Mouse (Mus musculus): ENCODE data around the gene Syne3. TPM values are rescaled to one million over a fixed set of nuclear protein-coding genes. Genes with fewer than 3 reads are reported as not detected.

The Syne3 gene
- polyA plus RNA-seq, 1 experiment from 2014 or later, result 0.49 TPM

- no peaks in the 10 kb centered on the region for H3K27me3 ChIP-seq (replicated peaks)
Measured at GRCm38 (mm10) chr12:104908024-104908781, 101.4 kb downstream of the Syne3 start.

DNA sequence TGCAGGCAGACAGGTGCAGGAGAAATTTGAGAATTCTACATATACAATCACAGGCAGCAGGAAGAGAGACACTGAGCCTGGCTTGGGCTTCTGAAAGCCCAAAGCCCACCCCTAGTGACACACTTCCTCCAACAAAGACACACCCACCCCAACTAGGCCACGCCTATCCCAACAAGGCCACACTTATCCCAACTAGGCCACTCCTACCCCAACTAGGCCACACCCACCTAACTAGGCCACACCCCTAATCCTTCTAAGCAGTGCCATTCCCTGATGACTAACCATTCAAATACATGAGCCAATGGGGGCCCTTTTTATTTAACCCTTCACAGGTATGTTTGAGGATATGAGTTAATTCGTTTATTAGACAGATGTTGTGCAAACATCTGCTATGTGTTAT is 102.5 kb downstream of the Syne3 start:
- H3K9ac ChIP-seq, result no peak overlapping the region
- no peaks in the 10 kb centered on the region for H3K36me3 ChIP-seq (replicated peaks)
- no peak overlapping the region for H3K27ac ChIP-seq
- no peak overlapping the region for H3K4me2 ChIP-seq
- H3K27me3 ChIP-seq (replicated peaks), result no peaks in the 10 kb centered on the region
- H3K4me1 ChIP-seq, result peaks cover 12% of the 10 kb centered on the region
- no peaks in the 10 kb centered on the region for H3K9me3 ChIP-seq
- H3K4me3 ChIP-seq, result no peak overlapping the region
- WGBS, result 86% methylated on average over 2 of the region's 2 CpGs
- ATAC-seq (replicated peaks), result no peak

More at GRCm38 (mm10) chr12:104908024-104908781, 101.4 kb downstream of the Syne3 start:
- H3K9me3 ChIP-seq, result no peaks in the 10 kb centered on the region
- H3K9ac ChIP-seq, result no peak overlapping the region
- WGBS, result 8% methylated on average over 15 of the region's 15 CpGs
- H3K4me3 ChIP-seq, result no peak overlapping the region
- H3K4me1 ChIP-seq, result peaks cover 12% of the 10 kb centered on the region
- H3K36me3 ChIP-seq (replicated peaks), result no peaks in the 10 kb centered on the region
- ATAC-seq (replicated peaks), result 0 out of 2 replicates have a peak, but pooled peaks have one; percentile 31
- H3K4me2 ChIP-seq, result no peak overlapping the region
- no peak overlapping the region; the same call in 1 of the 2 replicates for H3K27ac ChIP-seq

GRCm38 (mm10) chr12:104904138-104904537 is 105.5 kb downstream of the Syne3 start:
- WGBS, result 40% methylated on average over 5 of the region's 5 CpGs
- no peak overlapping the region for H3K27ac ChIP-seq
- no peaks in the 10 kb centered on the region for H3K36me3 ChIP-seq (replicated peaks)
- no peak for ATAC-seq (replicated peaks)
- peaks cover 18% of the 10 kb centered on the region for H3K4me1 ChIP-seq
- H3K27me3 ChIP-seq (replicated peaks), result no peaks in the 10 kb centered on the region
- H3K9ac ChIP-seq, result no peak overlapping the region
- H3K4me2 ChIP-seq, result no peak overlapping the region
- H3K4me3 ChIP-seq, result no peak overlapping the region
- H3K9me3 ChIP-seq, result no peaks in the 10 kb centered on the region

DNA sequence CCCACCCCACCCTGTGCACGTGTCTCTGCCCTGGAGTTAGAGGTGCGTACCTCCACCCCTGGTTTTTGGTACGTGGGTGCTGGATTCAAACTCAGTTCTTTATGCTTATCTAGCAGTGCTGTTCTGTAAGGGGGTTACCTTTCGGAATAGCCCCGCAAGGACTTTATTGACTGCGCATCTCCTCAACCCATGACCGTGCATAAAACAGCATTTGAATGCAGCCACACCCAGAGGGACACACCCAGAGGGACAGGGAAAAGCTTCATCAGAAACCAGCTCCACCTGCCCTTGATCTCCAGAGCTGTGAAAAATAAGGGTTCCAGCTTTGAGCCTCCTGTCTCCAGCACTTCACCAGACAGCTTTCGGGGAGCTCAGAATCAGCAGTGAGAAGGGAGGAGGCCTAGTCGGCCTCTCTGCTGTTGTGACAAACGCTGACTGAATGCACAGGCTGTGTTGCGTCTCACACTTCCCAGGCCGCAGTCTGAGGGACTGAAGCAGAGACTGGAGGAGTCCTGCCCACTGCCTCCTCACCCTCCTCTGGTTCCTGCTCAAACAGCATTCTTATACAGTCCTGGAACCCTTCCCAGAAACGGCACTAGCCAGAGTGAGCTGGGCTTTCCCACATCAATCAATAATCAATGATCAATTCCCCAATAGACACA is 107.1 kb downstream of the Syne3 start:
- no peaks in the 10 kb centered on the region for H3K27me3 ChIP-seq (replicated peaks)

DNA sequence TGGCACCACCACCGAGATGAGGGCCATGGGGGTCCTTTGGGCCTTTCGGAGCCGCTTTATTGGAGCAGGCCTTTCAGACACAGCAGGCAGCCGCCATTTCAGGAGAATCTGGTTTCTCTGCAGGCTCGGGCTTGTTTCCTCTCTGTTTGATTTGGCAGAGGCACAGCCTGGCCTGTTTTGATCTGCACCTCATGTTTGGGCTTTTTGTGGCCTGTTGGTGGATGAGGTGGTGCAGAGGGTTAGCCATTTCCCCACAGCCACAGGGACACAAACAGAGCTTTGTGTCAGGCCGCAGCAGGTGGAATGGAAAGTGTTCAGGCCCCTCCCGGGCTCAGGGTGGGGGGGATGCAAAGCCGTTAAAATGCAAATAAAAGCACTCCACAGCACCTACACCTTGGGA is 108.3 kb downstream of the Syne3 start:
- Histone ChIP-seq H3K9ac (no peak overlapping the region), H3K4me3 (no peak overlapping the region), H3K36me3 (replicated peaks) (no peaks in the 10 kb centered on the region), H3K4me1 (peaks cover 15% of the 10 kb centered on the region; the same call in 1 of the 2 replicates), H3K27me3 (replicated peaks) (no peaks in the 10 kb centered on the region), H3K27ac (no peak overlapping the region), H3K9me3 (no peaks in the 10 kb centered on the region), H3K4me2 (no peak overlapping the region)
- ATAC-seq (replicated peaks), result peak; percentile 31; the same call in 1 of the 2 replicates
- 24% methylated on average over 8 of the region's 8 CpGs for WGBS

More for the DNA sequence above, 107.1 kb downstream of the Syne3 start:
- Histone ChIP-seq H3K9me3 (no peaks in the 10 kb centered on the region), H3K27ac (no peak overlapping the region), H3K4me2 (no peak overlapping the region), H3K4me3 (no peak overlapping the region), H3K9ac (no peak overlapping the region), H3K36me3 (replicated peaks) (no peaks in the 10 kb centered on the region), H3K4me1 (peaks cover 5% of the 10 kb centered on the region; the same call in 1 of the 2 replicates)
- 84% methylated on average over 13 of the region's 13 CpGs for WGBS
- ATAC-seq (replicated peaks), result no peak

GRCm38 (mm10) chr12:104899835-104900234 is 109.8 kb downstream of the Syne3 start:
- H3K27me3 ChIP-seq (replicated peaks), result no peaks in the 10 kb centered on the region
- no peak overlapping the region for H3K9ac ChIP-seq
- no peak overlapping the region for H3K4me2 ChIP-seq
- no peaks in the 10 kb centered on the region for H3K36me3 ChIP-seq (replicated peaks)
- no peak for ATAC-seq (replicated peaks)
- H3K4me3 ChIP-seq, result no peak overlapping the region
- no peaks in the 10 kb centered on the region for H3K9me3 ChIP-seq
- H3K4me1 ChIP-seq, result peaks cover 15% of the 10 kb centered on the region; the same call in 1 of the 2 replicates
- 71% methylated on average over 3 of the region's 3 CpGs for WGBS
- no peak overlapping the region for H3K27ac ChIP-seq

- no peak overlapping the region for H3K4me2 ChIP-seq
- 68% methylated on average over 11 of the region's 11 CpGs for WGBS
- H3K36me3 ChIP-seq (replicated peaks), result no peaks in the 10 kb centered on the region
- H3K27ac ChIP-seq, result no peak overlapping the region
- no peak overlapping the region for H3K9ac ChIP-seq
- H3K27me3 ChIP-seq (replicated peaks), result no peaks in the 10 kb centered on the region
- ATAC-seq (replicated peaks), result no peak
- H3K4me1 ChIP-seq, result peaks cover 15% of the 10 kb centered on the region; the same call in 1 of the 2 replicates
- no peaks in the 10 kb centered on the region for H3K9me3 ChIP-seq
- H3K4me3 ChIP-seq, result no peak overlapping the region
Measured at GRCm38 (mm10) chr12:104899161-104899560, 110.4 kb downstream of the Syne3 start.

DNA sequence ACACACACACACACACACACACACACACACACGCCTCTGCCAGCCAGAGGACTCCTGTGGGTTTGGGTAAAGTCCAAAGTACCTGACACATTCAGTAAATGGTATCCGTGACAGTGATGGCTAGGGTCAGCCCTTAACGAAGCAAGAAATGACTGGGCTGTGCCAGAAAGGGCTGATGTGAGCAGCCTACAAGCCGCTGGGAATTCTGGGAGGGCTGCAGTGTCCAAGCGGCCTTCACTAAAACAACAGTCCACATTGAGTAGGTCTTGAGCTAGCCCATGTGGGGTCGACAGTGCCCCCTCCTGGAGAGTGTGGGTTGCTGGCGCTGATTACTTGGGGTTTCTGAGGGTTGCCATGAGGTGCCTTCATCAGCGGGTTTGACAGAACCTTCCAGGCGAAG is 110.9 kb downstream of the Syne3 start:
- 78% methylated on average over 9 of the region's 9 CpGs for WGBS
- no peak overlapping the region for H3K9ac ChIP-seq
- H3K27ac ChIP-seq, result no peak overlapping the region
- no peak for ATAC-seq (replicated peaks)
- H3K36me3 ChIP-seq (replicated peaks), result no peaks in the 10 kb centered on the region
- H3K4me2 ChIP-seq, result no peak overlapping the region
- H3K27me3 ChIP-seq (replicated peaks), result no peaks in the 10 kb centered on the region
- H3K4me3 ChIP-seq, result no peak overlapping the region
- no peaks in the 10 kb centered on the region for H3K9me3 ChIP-seq
- peaks cover 15% of the 10 kb centered on the region; the same call in 1 of the 2 replicates for H3K4me1 ChIP-seq

GRCm38 (mm10) chr12:104897051-104897618 is 112.5 kb downstream of the Syne3 start:
- H3K27me3 ChIP-seq (replicated peaks), result no peaks in the 10 kb centered on the region
- 0 out of 2 replicates have a peak, but pooled peaks have one; percentile 51 for ATAC-seq (replicated peaks)
- peaks cover 15% of the 10 kb centered on the region; the same call in 1 of the 2 replicates for H3K4me1 ChIP-seq
- no peak overlapping the region for H3K9ac ChIP-seq
- no peak overlapping the region for H3K4me2 ChIP-seq
- 66% methylated on average over 8 of the region's 8 CpGs for WGBS
- no peaks in the 10 kb centered on the region for H3K36me3 ChIP-seq (replicated peaks)
- no peaks in the 10 kb centered on the region for H3K9me3 ChIP-seq
- no peak overlapping the region for H3K27ac ChIP-seq
- H3K4me3 ChIP-seq, result no peak overlapping the region

DNA sequence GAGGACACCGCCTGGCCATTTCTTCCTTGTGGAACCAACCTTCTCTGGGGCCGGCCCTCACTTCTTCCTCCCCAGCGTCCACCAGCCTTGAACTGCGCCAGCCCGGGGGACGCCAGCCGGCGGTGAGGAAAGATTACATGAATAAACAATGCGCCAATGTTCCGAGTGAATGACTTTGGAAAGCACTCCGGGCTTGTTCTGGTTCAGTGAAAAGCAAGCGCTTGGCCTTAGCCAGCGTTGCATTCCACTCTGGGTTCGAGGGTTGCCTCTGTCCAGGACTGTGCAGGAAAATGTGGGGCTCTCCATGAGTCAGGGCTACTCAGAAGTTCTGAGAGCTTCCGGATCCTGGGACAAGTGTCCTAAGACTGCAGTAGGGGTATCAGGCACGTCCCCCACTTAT is 113.0 kb downstream of the Syne3 start:
- Histone ChIP-seq H3K27me3 (replicated peaks) (no peaks in the 10 kb centered on the region), H3K4me2 (no peak overlapping the region), H3K36me3 (replicated peaks) (no peaks in the 10 kb centered on the region), H3K9ac (no peak overlapping the region), H3K9me3 (no peaks in the 10 kb centered on the region), H3K4me3 (no peak overlapping the region), H3K4me1 (peaks cover 13% of the 10 kb centered on the region; the same call in 1 of the 2 replicates), H3K27ac (no peak overlapping the region)
- 24% methylated on average over 16 of the region's 16 CpGs for WGBS
- 0 out of 2 replicates have a peak, but pooled peaks have one; percentile 44 for ATAC-seq (replicated peaks)

- no peak for ATAC-seq (replicated peaks)
- H3K4me3 ChIP-seq, result no peak overlapping the region
- H3K4me2 ChIP-seq, result no peak overlapping the region
- H3K27me3 ChIP-seq (replicated peaks), result no peaks in the 10 kb centered on the region
- no peak overlapping the region for H3K27ac ChIP-seq
- 0 out of 2 replicates have a peak, but pooled peaks cover 7% of the 10 kb centered on the region for H3K4me1 ChIP-seq
- H3K9me3 ChIP-seq, result no peaks in the 10 kb centered on the region
- H3K9ac ChIP-seq, result no peak overlapping the region
- H3K36me3 ChIP-seq (replicated peaks), result no peaks in the 10 kb centered on the region
- WGBS, result 93% methylated on average over 3 of the region's 3 CpGs
Measured at GRCm38 (mm10) chr12:104892245-104892644, 117.4 kb downstream of the Syne3 start.

- ATAC-seq (replicated peaks), result no peak
Measured at GRCm38 (mm10) chr12:104890066-104890465, 119.5 kb downstream of the Syne3 start.

More at GRCm38 (mm10) chr12:104890066-104890465, 119.5 kb downstream of the Syne3 start:
- Histone ChIP-seq H3K4me2 (no peak overlapping the region), H3K4me1 (no peaks in the 10 kb centered on the region), H3K4me3 (no peak overlapping the region), H3K9ac (no peak overlapping the region), H3K36me3 (replicated peaks) (no peaks in the 10 kb centered on the region), H3K27ac (no peak overlapping the region), H3K27me3 (replicated peaks) (no peaks in the 10 kb centered on the region), H3K9me3 (no peaks in the 10 kb centered on the region)
- 87% methylated on average over 8 of the region's 8 CpGs for WGBS
